Comparison of ENCODE assay signal across 8 mouse cellular contexts in the genomic region with DNA sequence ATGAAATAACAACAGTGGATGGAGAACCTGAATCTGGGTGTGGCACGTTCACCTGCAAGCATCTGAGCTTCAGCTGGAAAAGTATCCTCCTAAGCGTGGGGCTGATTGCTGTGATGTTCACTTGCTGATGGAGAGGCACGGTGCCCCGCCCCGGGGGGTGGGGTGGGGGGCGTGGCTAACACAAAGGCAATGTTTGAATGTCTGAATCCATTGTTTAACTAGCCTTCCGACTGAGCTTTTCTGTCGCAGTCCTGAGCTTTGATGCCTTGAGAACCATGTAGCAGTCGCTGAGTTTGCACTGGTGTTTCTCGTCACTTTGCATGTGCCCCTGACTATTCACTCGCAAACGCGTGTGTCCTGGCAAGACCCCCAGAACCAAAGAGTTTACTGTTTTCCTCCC.
A peak's percentile ranks its signal among the peaks of the same experiment; 100 is the strongest.
DNase-seq lines count a peak whose midpoint lies in the region; ATAC-seq and TF ChIP-seq lines count a peak whose summit lies in the region.

No protein-coding gene starts in this region.

- H3K9me3 ChIP-seq in hindbrain, postnatal 0 days (ENCODE audit: low read length), result no peaks in the 10 kb centered on the region
- no peaks in the 10 kb centered on the region for H3K9me3 ChIP-seq in midbrain, embryonic 12.5 days

- TF ChIP-seq CTCF in hindbrain, postnatal 0 days (IDR thresholded peaks at IDR 0.05; ENCODE audit: low read depth), result no peak

- no peak overlapping the region for H3K27ac ChIP-seq in hindbrain, postnatal 0 days
- no peak overlapping the region for H3K27ac ChIP-seq in midbrain, embryonic 12.5 days (replicated peaks)

- H3K9ac ChIP-seq in hindbrain, postnatal 0 days (replicated peaks; ENCODE audit: low read length), result no peak overlapping the region
- no peak overlapping the region for H3K9ac ChIP-seq in midbrain, embryonic 12.5 days (replicated peaks)

- H3K4me1 ChIP-seq in hindbrain, postnatal 0 days (ENCODE audit: insufficient read depth, low read length), result 0 out of 2 replicates have a peak, but pooled peaks cover 5% of the 10 kb centered on the region
- H3K4me1 ChIP-seq in midbrain, embryonic 12.5 days, result peaks cover 42% of the 10 kb centered on the region

- no peak overlapping the region for H3K4me3 ChIP-seq in hindbrain, postnatal 0 days (ENCODE audit: low read length)
- H3K4me3 ChIP-seq in midbrain, embryonic 12.5 days, result peak overlapping the region; percentile 25

- peak; percentile 13; the same call in 1 of the 2 replicates for ATAC-seq in frontal cortex, adult (ENCODE audit: low TSS enrichment)
- no peak for ATAC-seq in hindbrain, postnatal 0 days
- ATAC-seq in midbrain, embryonic 12.5 days (ENCODE audit: low FRiP score, low read depth), result peak; percentile 30; the same call in 1 of the 2 replicates
- no peak for ATAC-seq in CD4-positive, CD25-positive, alpha-beta regulatory T cell, adult 4 months

- 11% methylated on average over 13 of the region's 13 CpGs for WGBS in hindbrain, postnatal 0 days
- 7% methylated on average over 13 of the region's 13 CpGs for WGBS in midbrain, embryonic 12.5 days

- H3K36me3 ChIP-seq in hindbrain, postnatal 0 days (ENCODE audit: insufficient read depth, low read length), result no peaks in the 10 kb centered on the region
- H3K36me3 ChIP-seq in midbrain, embryonic 12.5 days, result no peaks in the 10 kb centered on the region

- H3K4me2 ChIP-seq in hindbrain, postnatal 0 days (ENCODE audit: low read depth, low read length), result peak overlapping the region; percentile 40
- H3K4me2 ChIP-seq in midbrain, embryonic 12.5 days (replicated peaks), result peak overlapping the region; percentile 47

- H3K27me3 ChIP-seq in hindbrain, postnatal 0 days (ENCODE audit: insufficient read depth, low read length), result no peaks in the 10 kb centered on the region
- H3K27me3 ChIP-seq in midbrain, embryonic 12.5 days, result peaks cover 17% of the 10 kb centered on the region

- DNase-seq in frontal cortex, postnatal 25 days (ENCODE audit: low spot score in 2 of 2), result no peak
- peak; percentile 6 for DNase-seq in urinary bladder, postnatal 14 days (ENCODE audit: low spot score)
- no peak for DNase-seq in urinary bladder, adult 18-20 months (ENCODE audit: low spot score in 2 of 2)
- peak; percentile 41 for DNase-seq in hindbrain, postnatal 0 days (ENCODE audit: low spot score)
- no peak for DNase-seq in cerebellum, postnatal 4 days (ENCODE audit: low spot score in 2 of 2)

Comparison
In these comparisons a context has a peak if more than half of its experiments do, and no peak if none do; other contexts are left out.
1. DNase-seq: peak in urinary bladder, postnatal 14 days (single experiment) and hindbrain, postnatal 0 days (single experiment); none in frontal cortex, postnatal 25 days (0 of 2), urinary bladder, adult 18-20 months (0 of 2) and cerebellum, postnatal 4 days (0 of 2).
2. ATAC-seq: peak in frontal cortex, adult (single experiment) and midbrain, embryonic 12.5 days (single experiment); none in hindbrain, postnatal 0 days (single experiment) and CD4-positive, CD25-positive, alpha-beta regulatory T cell, adult 4 months (single experiment).